Mouse (Mus musculus) liver, embryonic 16.5 days (tissue): ENCODE data around the gene Swsap1. TPM values are rescaled to one million over a fixed set of nuclear protein-coding genes. Genes with fewer than 3 reads are reported as not detected.

ENCODE experiments used
- ATAC-seq: fragments of 200-750 bp; cut with Nextera tagmentation; 2 replicates; pipeline ENCODE4 v1.8.0; 2017; ENCODE audit warnings: low read depth, mild to moderate bottlenecking, moderate number of reproducible peaks, moderate library complexity
- H3K27ac ChIP-seq: fragments of 300-500 bp; sonication (generic); 2 replicates; pipeline ENCODE4 v1.5.1; 2014; ENCODE audit warnings: mild to moderate bottlenecking, low read length
- H3K27me3 ChIP-seq: fragments of 300-500 bp; sonication (generic); 2 replicates; pipeline ENCODE4 v1.6.1; 2014; ENCODE audit warnings: low read depth, low read length, mixed read lengths; ENCODE audit not compliant: control insufficient read depth, insufficient read depth
- H3K36me3 ChIP-seq: fragments of 300-500 bp; sonication (generic); 2 replicates; pipeline ENCODE4 v1.6.1; 2014; ENCODE audit warnings: mild to moderate bottlenecking; ENCODE audit not compliant: control insufficient read depth, insufficient read depth
- H3K4me1 ChIP-seq: fragments of 300-500 bp; sonication (generic); 2 replicates; pipeline ENCODE4 v1.6.1; 2014; ENCODE audit warnings: low read depth, low read length, mixed read lengths; ENCODE audit not compliant: control insufficient read depth
- H3K4me2 ChIP-seq: fragments of 300-500 bp; sonication (generic); 2 replicates; pipeline ENCODE4 v1.6.1; 2014; ENCODE audit warnings: low read depth, low read length, mixed read lengths
- H3K4me3 ChIP-seq: fragments of 300-500 bp; sonication (generic); 2 replicates; pipeline ENCODE4 v1.5.1; 2014; ENCODE audit warnings: low read depth, mild to moderate bottlenecking, low read length
- H3K9ac ChIP-seq: fragments of 300-500 bp; sonication (generic); 2 replicates; pipeline ENCODE4 v1.6.1; 2014; ENCODE audit warnings: low read depth, low read length
- H3K9me3 ChIP-seq: fragments of 300-500 bp; sonication (generic); replicated peaks from 2 replicates; pipeline ENCODE4 v1.6.1; 2016; ENCODE audit warnings: low read length; ENCODE audit not compliant: control insufficient read depth
- WGBS: fragments of 180-500 bp; shearing (Covaris S2); extraction: QIAGEN DNeasy Blood & Tissue Kit; methylation state at CpG from one replicate; pipeline ENCODE4 v1.1.7; 2014; ENCODE audit not compliant: insufficient replicate concordance; 5-methylcytosine and 5-hydroxymethylcytosine counted together
- polyA plus RNA-seq: library from polyadenylated mRNA; unstranded; fragments of >200 nt; fragmentation: Nextera tagmentation; extraction: Ambion mirVana; gene quantifications from 2 replicates; pipeline ENCODE4 v1.2.1, GENCODE M21; 2015

Swsap1 gene
- 2.1 and 2.3 TPM in 2 replicates for polyA plus RNA-seq

- peaks cover 29% of the 10 kb centered on the region for H3K36me3 ChIP-seq
- H3K27ac ChIP-seq = peak within 1 kb of the TSS; percentile 90
- peak; percentile 95 for ATAC-seq
- WGBS = under 1% methylated on average over 54 of the region's 54 CpGs
- H3K9ac ChIP-seq = peak within 1 kb of the TSS; percentile 83
- H3K4me1 ChIP-seq = peaks cover 41% of the 10 kb centered on the region
- peak within 1 kb of the TSS; percentile 76 for H3K4me3 ChIP-seq
- H3K9me3 ChIP-seq = no peaks in the 10 kb centered on the region
- H3K4me2 ChIP-seq = peak within 1 kb of the TSS; percentile 89
- H3K27me3 ChIP-seq = peaks cover 1% of the 10 kb centered on the region; the same call in 1 of the 2 replicates
Measured at GRCm38 (mm10) chr9:21955570-21956281, at the start of gene Swsap1. Swsap1 (plus strand) TSS chr9:21955755.

- Histone ChIP-seq H3K9me3 (no peaks in the 10 kb centered on the region), H3K9ac (no peak overlapping the region)
- no peak for ATAC-seq
Measured at GRCm38 (mm10) chr9:21908216-21908615, 47.3 kb upstream of the Swsap1 start.

GRCm38 (mm10) chr9:21909474-21910223 is 45.9 kb upstream of the Swsap1 start:
- Histone ChIP-seq H3K4me2 (no peak overlapping the region), H3K4me1 (no peaks in the 10 kb centered on the region; the same call in 1 of the 2 replicates), H3K27me3 (no peaks in the 10 kb centered on the region), H3K9me3 (no peaks in the 10 kb centered on the region), H3K36me3 (no peaks in the 10 kb centered on the region), H3K9ac (no peak overlapping the region), H3K27ac (peak overlapping the region; percentile 38), H3K4me3 (no peak overlapping the region)
- whole genome bisulfite sequencing = 53% methylated on average over 10 of the region's 10 CpGs
- no peak for ATAC-seq

More at GRCm38 (mm10) chr9:21908216-21908615, 47.3 kb upstream of the Swsap1 start:
- Histone ChIP-seq H3K4me3 (no peak overlapping the region), H3K36me3 (no peaks in the 10 kb centered on the region), H3K4me1 (no peaks in the 10 kb centered on the region), H3K27me3 (no peaks in the 10 kb centered on the region), H3K4me2 (no peak overlapping the region), H3K27ac (no peak overlapping the region)
- WGBS = 29% methylated on average over 11 of the region's 11 CpGs

DNA sequence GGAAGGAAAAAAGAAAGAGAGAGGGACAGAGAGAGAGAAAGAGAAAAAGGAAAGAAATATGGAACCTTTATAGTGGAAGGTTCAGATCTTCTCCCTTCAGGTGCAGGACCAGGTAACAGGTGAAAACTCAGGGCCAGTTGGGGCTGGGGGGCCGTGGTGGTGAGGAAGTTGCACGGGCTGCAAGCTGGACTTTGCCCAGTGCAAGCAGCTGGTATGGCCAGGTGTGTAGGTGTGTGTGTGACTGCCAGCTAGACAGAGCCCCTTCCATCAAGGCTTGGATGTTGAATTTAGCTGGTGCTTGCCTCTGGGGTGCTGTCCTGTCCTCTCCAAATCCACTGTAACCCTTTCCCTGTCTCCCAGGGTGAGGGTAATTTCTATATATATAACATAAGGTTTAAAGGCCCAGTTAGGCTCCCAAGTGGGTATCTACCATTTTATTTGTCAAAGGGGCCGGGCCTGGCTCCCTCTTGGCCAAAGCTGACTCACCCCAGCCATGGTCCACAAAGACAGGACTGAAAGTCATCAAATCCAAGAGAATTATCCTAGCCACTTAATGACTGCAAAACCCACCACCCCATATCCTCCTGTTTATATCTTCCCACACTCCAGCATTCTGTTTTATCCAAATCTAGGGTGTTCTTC is 38.6 kb upstream of the Swsap1 start:
- Histone ChIP-seq H3K4me1 (peaks cover 16% of the 10 kb centered on the region), H3K4me3 (peak overlapping the region; percentile 70), H3K9ac (peak overlapping the region; percentile 72), H3K4me2 (peak overlapping the region; percentile 99), H3K36me3 (no peaks in the 10 kb centered on the region), H3K27ac (no peak overlapping the region), H3K27me3 (0 out of 2 replicates have a peak, but pooled peaks cover 2% of the 10 kb centered on the region), H3K9me3 (no peaks in the 10 kb centered on the region)
- 35% methylated on average over 3 of the region's 3 CpGs for WGBS
- ATAC-seq = no peak

DNA sequence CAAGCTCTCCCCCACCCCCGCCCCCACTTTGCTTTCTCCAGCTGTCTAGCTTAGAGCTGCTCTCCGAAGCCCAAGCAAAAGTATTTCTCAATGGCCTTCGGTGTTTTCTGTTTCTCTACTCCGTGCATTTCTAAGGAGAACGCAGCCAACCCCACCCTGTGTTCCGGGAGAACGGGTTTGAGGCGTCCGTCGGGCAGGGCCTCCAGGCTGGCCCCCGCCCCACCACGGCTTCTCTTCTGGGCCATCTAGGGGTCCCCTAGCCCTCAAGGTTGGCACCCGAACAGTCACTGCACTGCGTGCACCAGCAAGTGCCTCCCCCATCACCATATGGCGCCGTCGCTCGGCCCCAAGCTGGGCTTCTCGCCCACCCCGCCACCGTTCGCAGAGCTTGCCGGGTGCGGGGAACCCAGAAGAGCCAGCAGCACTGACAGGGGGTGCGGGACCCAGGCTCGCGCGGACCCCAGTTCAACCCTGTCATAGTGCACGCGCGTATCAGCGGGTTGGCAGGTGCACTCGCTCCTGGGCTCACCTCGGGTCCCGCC is 38.0 kb upstream of the Swsap1 start:
- Histone ChIP-seq H3K4me3 (peak overlapping the region; percentile 70), H3K27ac (peak overlapping the region; percentile 18; the same call in 1 of the 2 replicates)

DNA sequence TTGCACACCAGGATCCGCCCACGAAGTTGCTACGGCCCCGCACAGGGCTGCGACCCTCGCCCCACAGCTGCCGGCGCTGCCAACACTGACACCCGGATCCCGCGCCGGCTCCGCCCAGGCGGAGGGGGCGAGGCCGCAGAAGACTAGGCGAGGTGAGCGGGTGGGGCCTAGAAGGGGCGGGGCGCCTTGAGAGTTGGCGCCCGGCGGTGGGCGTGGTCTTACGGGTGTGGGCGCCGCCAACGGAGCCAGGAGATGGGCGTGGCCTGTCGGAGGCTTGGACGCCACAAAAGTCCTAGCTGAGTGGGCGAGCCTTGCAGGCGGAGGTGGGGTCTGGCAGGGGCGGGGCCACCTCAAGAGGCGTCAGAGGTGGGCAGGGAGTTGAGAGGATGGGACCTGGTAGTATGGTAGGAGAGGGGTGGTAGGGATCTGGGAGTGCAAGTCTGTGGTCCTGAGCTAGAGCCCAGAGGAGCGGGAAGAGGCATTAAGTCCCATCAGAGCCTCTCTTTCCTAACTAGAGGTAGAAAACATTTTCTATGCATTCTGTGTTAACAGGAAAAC is 37.4 kb upstream of the Swsap1 start, which contains the start of gene Rab3d:
Gene Rab3d (minus strand): TSS at position 158 of the 558 bp plus-strand sequence.
- ATAC-seq = peak; percentile 94
- 0 out of 2 replicates have a peak, but pooled peaks cover 2% of the 10 kb centered on the region for H3K27me3 ChIP-seq
- peak within 1 kb of the TSS; percentile 18; the same call in 1 of the 2 replicates for H3K27ac ChIP-seq

More for the DNA sequence above, 38.0 kb upstream of the Swsap1 start:
- Histone ChIP-seq H3K36me3 (no peaks in the 10 kb centered on the region), H3K4me1 (peaks cover 16% of the 10 kb centered on the region), H3K9me3 (no peaks in the 10 kb centered on the region), H3K4me2 (peak overlapping the region; percentile 99), H3K9ac (peak overlapping the region; percentile 72), H3K27me3 (0 out of 2 replicates have a peak, but pooled peaks cover 2% of the 10 kb centered on the region)
- ATAC-seq = peak; percentile 17
- 2% methylated on average over 35 of the region's 35 CpGs for WGBS

DNA sequence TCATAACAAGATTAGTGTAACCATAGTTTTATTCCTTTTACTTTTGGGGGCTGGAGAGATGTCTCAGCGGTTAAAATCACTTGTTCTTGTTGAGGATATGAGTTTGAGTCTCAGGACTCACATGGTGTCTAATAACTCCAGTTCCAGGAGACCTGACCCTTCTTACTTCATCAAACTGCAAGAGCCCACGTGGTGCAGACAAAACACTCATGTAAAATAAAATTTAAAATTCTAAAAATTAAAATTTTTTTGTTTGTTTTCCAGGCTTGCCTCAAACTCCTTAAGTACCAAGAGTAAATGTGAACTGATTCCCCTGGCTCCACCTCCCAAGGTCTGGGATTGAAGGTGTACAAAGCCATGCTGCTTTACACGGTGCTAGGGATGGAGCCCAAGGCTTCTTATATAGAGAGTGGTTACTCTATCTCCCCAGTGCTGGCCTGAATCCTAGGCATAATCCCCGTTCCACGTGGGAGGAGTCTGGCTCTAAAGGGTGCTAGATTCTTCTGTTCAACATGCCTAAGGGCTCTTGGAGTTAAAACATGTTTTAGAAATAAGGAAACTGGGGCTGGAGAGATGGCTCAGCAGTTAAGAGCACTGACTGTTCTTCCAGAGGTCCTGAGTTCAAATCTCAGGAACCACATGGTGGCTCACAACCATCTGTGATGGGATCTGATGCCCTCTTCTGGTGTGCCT is 36.7 kb upstream of the Swsap1 start:
- H3K4me3 ChIP-seq = no peak overlapping the region
- no peak for ATAC-seq
- no peak overlapping the region; the same call in 1 of the 2 replicates for H3K9ac ChIP-seq
- H3K4me1 ChIP-seq = peaks cover 18% of the 10 kb centered on the region
- no peaks in the 10 kb centered on the region; the same call in 1 of the 2 replicates for H3K36me3 ChIP-seq
- 0 out of 2 replicates have a peak, but pooled peaks cover 2% of the 10 kb centered on the region for H3K27me3 ChIP-seq
- peak overlapping the region; percentile 99 for H3K4me2 ChIP-seq
- H3K9me3 ChIP-seq = no peaks in the 10 kb centered on the region
- 0 out of 2 replicates have a peak overlapping the region, but pooled peaks have one; percentile 8 for H3K27ac ChIP-seq
- WGBS = 31% methylated on average over 5 of the region's 5 CpGs

More for the DNA sequence above, 37.4 kb upstream of the Swsap1 start, which contains the start of gene Rab3d:
- under 1% methylated on average over 36 of the region's 36 CpGs for WGBS
- H3K4me1 ChIP-seq = peaks cover 16% of the 10 kb centered on the region
- H3K36me3 ChIP-seq = no peaks in the 10 kb centered on the region; the same call in 1 of the 2 replicates
- H3K9me3 ChIP-seq = no peaks in the 10 kb centered on the region
- H3K4me3 ChIP-seq = peak within 1 kb of the TSS; percentile 70
- peak within 1 kb of the TSS; percentile 72 for H3K9ac ChIP-seq
- peak within 1 kb of the TSS; percentile 99 for H3K4me2 ChIP-seq
